Mouse (Mus musculus): ENCODE data around the gene Cox8b.

Gene Cox8b

DNA sequence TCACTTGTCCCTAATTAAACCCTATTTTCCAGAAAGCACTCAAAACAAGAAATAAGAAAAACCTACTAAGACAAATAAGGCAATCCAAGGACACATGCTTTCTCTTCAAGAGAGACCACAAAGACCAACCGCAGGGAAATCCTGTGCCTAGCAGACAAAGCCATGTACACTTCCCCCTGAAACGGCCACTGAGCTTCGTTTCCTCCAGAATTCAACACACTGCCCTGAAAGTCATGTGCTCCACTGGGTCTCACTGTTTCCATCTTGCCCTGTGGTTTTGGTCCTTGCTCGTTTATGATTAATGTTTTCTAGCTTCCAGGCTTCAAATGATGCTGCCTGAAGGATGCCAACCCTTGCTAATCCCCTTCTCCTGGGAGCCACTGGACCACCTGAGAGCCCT lies 26.0 kb downstream of the Cox8b start:
- DNase-seq (ENCODE audit: low read depth, low spot score) = no peak

DNA sequence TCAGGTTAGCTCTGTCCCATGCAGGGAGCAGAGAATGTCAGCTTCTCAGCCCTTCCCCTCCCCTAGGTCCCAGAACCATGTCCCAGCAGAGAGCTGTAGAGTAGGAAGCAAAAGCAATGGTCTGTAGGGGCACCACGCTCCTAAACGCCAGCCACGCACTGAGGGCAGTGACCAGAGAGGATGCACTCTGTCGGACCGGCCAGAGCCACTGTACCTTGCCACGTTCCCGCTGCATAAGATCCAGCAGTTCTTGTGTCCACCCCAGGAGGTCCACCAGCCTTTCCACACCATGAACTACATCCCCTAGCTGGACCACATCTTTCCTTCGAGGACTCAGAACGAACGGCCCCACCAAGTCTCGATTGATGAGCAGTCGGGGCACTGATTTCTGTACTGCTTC lies 35.5 kb downstream of the Cox8b start:
- no peak for DNase-seq (ENCODE audit: low read depth, low spot score)

DNA sequence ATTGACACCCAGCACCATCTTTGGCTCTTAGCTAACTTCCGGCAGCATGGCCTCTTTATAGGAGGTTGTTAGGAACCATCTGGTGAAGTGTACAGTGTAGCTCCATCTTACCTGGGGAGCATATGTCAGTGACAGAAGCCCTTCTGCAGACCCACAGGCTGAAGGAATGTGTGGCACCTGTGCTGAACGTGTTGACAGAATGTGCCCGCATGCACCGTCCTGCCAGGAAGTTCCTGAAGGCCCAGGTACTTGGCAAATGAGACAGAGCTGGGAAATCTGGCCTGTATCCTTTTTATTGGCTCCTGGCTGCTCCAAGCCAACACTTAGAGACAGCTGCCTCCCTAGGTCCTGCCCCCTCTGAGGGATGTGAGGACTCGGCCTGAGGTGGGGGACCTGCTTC lies 39.5 kb downstream of the Cox8b start:
- DNase-seq (ENCODE audit: low read depth, low spot score) = no peak

- no peak for DNase-seq (ENCODE audit: low read depth, low spot score)
These were observed 40.2 kb downstream of the Cox8b start for GRCm38 (mm10) chr7:140859997-140860396.

DNA sequence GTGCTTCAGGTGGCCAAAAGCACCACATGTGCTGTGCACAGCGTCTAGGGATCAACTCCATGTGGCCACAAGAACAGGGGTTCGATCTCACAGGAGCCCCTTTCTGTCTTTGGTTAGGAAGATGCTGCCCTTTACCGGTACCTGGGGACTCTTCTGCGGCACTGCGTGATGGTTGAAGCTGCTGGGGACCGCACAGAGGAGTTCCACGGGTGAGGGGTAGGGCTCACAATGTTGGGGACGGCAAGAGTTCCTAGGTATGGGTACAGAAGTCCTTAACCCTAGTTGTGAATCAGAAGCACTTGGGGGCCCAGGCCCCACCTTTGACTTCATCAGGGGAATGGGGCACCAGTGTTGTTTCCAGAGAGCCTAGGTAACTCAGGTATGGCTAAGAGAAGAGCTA lies 41.5 kb downstream of the Cox8b start:
- DNase-seq (ENCODE audit: low read depth, low spot score) = no peak

DNA sequence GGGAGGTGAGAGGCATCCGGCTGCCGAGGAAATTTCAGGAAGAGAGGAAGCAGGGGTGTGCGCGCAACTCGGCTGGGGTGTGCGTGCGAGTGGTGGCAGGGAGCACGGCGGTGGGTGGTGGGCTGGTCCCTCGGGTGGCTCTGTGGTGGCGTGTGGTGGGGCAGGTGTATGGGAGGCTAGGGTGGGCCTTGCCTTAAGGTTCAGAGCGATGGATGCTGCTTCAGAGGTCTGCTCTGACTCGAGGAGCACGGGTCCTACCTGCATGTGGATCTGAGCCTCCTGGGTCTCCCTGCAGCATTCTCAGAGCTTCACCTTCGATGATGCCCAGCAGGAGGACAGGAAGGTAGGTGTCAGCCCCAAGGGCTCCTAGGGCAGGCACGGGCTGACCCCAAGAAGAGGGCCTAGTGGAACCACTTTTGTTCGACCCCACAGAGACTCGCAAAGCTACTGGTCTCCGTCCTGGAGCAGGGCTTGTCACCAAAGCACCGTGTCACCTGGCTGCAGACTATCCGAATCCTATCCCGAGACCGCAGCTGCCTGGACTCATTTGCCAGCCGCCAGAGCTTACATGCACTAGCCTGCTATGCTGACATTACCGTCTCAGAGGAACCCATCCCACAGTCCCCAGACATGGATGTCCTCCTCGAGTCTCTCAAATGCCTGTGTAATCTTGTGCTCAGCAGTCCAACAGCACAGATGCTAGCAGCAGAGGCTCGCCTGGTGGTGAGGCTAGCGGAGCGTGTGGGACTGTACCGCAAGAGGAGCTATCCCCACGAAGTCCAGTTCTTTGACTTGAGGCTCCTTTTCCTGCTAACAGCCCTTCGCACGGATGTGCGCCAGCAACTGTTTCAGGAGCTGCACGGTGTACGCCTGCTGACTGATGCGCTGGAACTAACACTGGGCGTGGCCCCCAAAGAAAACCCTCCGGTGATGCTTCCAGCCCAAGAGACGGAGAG lies 42.4 kb downstream of the Cox8b start, which contains the start of gene Bet1l:
Bet1l (minus strand) TSS at position 28 of the 956 bp plus-strand sequence.
- DNase-seq (ENCODE audit: low read depth, low spot score) = peak; percentile 37

DNA sequence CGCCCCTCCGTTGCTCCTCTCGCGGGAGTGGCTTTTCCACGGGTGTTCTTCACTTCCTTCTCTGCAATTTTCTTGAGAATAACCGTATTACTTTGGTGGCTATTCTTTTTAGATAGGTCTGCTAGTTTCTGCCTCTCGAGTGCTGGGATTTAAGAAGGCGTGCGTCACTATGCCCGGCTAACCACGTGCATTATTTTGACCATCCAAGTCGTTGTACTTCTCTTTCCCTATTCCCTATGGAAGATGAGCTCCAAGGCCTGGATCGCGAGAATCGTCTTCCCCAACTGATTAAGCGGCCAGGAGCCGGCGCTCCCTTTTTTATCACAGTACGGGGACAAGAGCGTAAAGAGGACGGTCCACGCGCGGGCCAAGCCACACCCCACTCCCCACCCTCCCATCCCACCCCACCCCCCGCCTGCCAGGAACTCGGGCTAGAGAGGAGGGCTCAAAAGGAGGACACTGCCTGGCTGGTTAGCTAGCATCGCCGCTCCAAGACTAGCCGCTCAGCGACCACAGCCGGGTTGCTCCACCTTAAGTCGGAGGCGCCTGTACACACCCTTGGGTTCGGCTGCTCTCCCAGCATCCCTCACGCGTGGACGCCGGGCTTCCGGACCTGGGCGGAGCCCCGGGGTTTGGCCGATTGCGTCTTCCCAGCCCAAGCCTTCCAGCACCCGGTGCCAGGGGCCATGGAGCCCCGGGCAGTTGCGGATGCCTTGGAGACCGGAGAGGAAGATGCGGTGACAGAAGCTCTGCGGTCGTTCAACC lies 43.3 kb downstream of the Cox8b start, which contains the start of gene Ric8a:
Ric8a (plus strand) TSS at position 173 of the 765 bp plus-strand sequence.
- peak; percentile 91 for DNase-seq (ENCODE audit: low read depth, low spot score)

DNA sequence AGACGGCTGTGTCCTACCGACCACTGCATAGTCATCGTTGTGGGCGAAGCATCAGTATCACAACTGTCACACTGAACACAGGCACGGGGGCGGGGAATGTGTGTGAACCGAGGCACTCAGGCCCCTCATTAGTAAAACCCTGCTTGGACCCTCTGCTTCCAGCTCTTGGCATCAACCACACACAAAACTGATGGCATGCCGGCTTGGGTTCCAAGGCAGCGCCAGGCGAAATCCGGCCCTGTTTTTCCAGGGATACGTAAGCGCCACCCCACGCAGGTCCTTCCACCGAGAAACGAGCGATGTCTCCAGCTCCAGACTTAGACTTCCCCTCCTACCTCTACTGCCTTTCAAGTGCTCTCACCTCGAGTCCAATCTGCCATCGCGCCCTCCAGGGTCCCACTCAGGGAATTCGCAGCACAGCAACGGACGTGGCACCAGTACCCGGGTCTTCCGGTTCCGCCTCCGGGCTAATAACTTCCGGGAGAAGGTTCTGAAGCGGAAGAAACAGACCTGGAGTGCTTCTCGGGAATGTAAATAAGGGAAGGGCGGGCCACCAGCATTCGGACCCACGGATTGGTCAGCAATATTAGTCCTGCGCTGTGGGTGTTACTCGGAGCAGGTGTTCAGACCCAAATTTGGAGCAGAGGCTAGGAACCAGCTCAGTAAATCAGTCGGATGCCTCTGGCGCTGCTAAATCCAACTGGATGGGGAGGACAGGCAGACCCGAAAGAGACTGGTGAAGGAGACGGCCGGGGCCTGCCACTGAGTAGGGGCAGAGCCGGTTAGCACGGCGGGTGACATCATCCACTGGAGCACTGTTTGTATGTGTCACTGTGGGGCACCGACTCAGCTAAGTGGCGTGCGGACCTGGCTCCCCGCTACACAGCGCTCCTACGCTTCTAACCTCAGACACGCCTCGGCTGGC lies 44.1 kb downstream of the Cox8b start, which contains the start of gene Gm45785:
Gm45785 (minus strand) TSS at position 472 of the 925 bp plus-strand sequence.
- peak; percentile 95 for DNase-seq (ENCODE audit: low read depth, low spot score)

GRCm38 (mm10) chr7:140855181-140855580 lies 45.1 kb downstream of the Cox8b start:
- no peak for DNase-seq (ENCODE audit: low read depth, low spot score)

DNA sequence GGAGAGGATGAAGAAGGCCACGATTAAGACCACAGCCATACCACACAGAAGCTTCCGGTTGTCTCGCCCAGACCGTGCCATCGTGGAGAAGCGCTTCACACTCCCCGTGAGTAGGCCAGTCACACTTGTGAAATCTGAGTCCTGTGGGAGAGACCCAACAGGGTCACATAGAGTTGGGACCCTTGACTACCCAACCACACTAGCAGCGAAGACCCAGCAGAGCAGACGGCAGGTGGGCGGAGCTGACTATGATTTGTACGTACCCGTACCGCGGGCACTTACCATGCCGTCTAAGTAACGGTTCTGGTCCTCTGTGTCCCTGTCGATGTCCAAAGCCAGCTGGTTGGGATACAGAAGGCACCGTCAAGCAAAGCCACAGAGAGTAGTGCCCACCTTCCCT lies 45.8 kb downstream of the Cox8b start:
- DNase-seq (ENCODE audit: low read depth, low spot score) = no peak

GRCm38 (mm10) chr7:140853386-140853785 lies 46.9 kb downstream of the Cox8b start:
- peak; percentile 51 for DNase-seq (ENCODE audit: low read depth, low spot score)

DNA sequence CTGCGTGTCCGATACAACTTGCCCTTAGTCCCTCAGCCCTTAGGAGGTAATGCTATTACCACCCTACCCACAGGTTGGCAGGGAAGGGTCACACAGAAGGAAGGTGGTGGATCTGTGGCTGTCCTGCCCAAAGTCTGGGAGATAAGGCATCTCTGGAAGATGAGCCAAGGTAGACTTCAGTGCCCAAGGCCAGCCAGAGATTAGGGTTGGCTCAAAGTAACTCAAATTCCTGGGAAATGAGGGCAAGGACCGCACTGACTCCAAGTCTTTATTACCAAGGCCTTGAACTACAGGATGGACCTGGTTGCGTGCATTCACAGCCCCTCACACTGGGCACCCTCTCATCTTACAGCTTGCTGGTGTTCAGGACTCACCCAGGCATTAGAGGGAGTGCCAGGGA lies 48.3 kb downstream of the Cox8b start:
- no peak for DNase-seq (ENCODE audit: low read depth, low spot score)

Measured in ZHBTc4 (cell line).